Mouse (Mus musculus): ENCODE results near the gene H6pd. TPM values are rescaled to one million over a fixed set of nuclear protein-coding genes. Genes with fewer than 3 reads are reported as not detected.

Gene H6pd
- total and polyA plus RNA-seq, 2 experiments from 2014 or later: 7.3 to 25.7 TPM

DNA sequence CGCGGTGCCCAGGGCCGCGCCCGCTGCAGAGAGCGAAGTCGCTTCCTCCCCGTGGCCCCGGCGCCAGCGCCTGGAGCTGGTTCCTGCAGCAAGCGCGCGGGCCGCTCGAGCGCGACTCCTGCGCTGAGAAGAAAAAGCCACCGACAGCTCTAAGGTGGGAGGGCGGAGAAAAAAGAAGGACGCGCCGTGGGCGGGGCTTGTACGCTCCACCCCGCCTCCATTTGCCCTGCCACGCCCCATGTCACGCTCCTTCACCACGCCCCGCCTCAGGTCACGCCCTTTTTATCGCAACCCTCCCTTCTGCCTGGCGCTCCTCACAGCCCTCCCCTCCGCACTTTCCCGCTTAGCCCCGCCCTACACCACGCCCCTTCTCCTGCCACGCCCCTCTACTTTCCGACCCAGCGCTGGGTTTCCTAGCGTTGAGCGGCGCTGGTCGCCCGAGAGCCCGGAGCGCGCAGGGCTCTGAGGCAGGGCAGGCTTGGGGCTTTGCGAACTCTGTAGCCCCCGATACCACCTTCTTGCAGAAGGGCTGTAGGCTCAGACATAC lies 53.9 kb downstream of the H6pd start, which contains the start of gene Spsb1:
Gene Spsb1, minus strand, starts transcription at position 151 of the 547 bp plus-strand sequence.
- 1% methylated on average over 43 of the region's 51 CpGs for WGBS

DNA sequence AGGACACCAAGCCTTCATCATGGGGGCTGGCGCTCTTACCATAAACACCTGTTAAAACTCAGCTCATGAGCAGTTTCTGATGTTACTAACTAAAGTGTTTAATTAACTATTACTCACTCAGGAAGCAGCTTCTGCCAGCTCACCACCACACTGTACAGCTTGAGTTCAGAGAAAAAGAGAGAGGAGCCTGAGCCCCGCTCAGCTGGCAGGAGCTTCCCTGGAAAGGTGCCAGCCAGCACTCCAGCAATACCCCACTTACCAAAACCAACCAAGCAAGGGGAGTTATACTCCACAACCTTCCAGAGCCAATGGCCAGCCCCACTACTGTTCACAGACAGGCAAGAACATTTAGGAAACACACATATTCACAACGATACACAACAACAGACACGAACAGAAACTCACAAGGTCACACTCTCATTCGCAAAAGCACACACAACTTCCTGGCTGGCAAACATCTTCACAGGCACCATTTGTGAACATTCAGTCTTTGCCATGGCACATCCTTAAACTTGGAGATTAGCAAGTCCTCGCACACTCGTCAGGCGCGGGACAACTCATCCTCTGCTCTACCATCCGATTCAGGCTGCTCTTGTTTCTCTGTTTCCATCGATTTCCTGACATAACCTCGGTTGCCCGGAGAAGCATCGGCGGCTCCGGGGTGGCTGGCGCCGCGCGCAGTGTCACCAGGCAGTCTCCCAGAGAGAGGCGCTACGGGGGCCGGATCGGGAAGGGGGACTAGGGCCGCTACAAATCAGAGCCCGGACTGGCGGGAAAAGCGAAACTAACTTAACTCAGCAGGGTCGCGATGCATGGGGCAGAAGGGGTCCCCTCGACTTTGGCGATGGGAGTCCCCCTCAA lies 55.0 kb downstream of the H6pd start:
- WGBS: 4% methylated on average over 32 of the region's 32 CpGs
- TF ChIP-seq EP300 (IDR thresholded peaks at IDR 0.05; ENCODE audit: low read depth) (no peak), CTCF (IDR thresholded peaks at IDR 0.05; ENCODE audit: low read depth) (no peak)
- Histone ChIP-seq H3K4me2 (ENCODE audit: low read depth, low read length) (peak overlapping the region; percentile 93), H3K27ac (ENCODE audit: low read depth) (peak overlapping the region; percentile 72), H3K4me3 (ENCODE audit: low read depth, low read length) (peak overlapping the region; percentile 74), H3K9me3 (replicated peaks; ENCODE audit: control insufficient read depth, low read length) (no peaks in the 10 kb centered on the region), H3K4me1 (ENCODE audit: control insufficient read depth, insufficient read depth) (peaks cover 39% of the 10 kb centered on the region), H3K9ac (replicated peaks; ENCODE audit: low read depth, low read length) (peak overlapping the region; percentile 62), H3K36me3 (replicated peaks; ENCODE audit: control insufficient read depth, insufficient read depth, low read length) (no peaks in the 10 kb centered on the region), H3K27me3 (ENCODE audit: control insufficient read depth, insufficient read depth, low read length) (no peaks in the 10 kb centered on the region; the same call in 1 of the 2 replicates)
- ATAC-seq (ENCODE audit: insufficient read depth, low read depth) (0 out of 2 replicates have a peak, but pooled peaks have one; percentile 12), DNase-seq (ENCODE audit: low spot score) (peak; percentile 68)

More for the DNA sequence above, 53.9 kb downstream of the H6pd start, which contains the start of gene Spsb1:
- Histone ChIP-seq H3K9me3 (replicated peaks; ENCODE audit: control insufficient read depth, low read length) (no peaks in the 10 kb centered on the region), H3K9ac (replicated peaks; ENCODE audit: low read depth, low read length) (peak within 1 kb of the TSS; percentile 62), H3K4me3 (ENCODE audit: low read depth, low read length) (peak within 1 kb of the TSS; percentile 74), H3K4me2 (ENCODE audit: low read depth, low read length) (peak within 1 kb of the TSS; percentile 93), H3K4me1 (ENCODE audit: control insufficient read depth, insufficient read depth) (peaks cover 27% of the 10 kb centered on the region), H3K27ac (ENCODE audit: low read depth) (peak within 1 kb of the TSS; percentile 72), H3K27me3 (ENCODE audit: control insufficient read depth, insufficient read depth, low read length) (no peaks in the 10 kb centered on the region; the same call in 1 of the 2 replicates), H3K36me3 (replicated peaks; ENCODE audit: control insufficient read depth, insufficient read depth, low read length) (no peaks in the 10 kb centered on the region)
- DNase-seq (ENCODE audit: low spot score) (peak; percentile 97), ATAC-seq (ENCODE audit: insufficient read depth, low read depth) (peak; percentile 97)
- TF ChIP-seq CTCF (IDR thresholded peaks at IDR 0.05; ENCODE audit: low read depth): no peak
- TF ChIP-seq EP300 (IDR thresholded peaks at IDR 0.05; ENCODE audit: low read depth): peak; percentile 53; the same call in 1 of the 2 replicates

DNA sequence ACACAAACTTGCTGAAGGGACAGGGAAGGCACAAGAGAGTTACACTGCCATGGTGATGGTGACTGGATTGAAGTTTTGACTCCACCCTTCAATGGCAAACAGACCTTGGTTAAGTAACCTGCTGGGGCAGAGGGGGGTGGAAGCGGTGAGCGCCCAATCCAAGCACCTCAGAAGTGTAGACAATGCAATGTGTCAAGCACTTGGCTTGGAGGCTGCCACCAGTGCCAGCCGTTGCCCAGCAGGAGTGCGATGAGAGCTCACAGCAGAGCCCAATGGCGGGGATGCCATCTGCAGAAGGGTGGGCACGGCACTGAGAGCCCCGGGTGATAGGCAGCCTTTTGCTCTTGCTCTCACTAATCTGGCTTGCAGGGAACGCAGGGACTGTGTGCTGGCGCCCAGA lies 56.6 kb downstream of the H6pd start:
- Histone ChIP-seq H3K9me3 (replicated peaks; ENCODE audit: control insufficient read depth, low read length) (no peaks in the 10 kb centered on the region), H3K36me3 (replicated peaks; ENCODE audit: control insufficient read depth, insufficient read depth, low read length) (no peaks in the 10 kb centered on the region), H3K9ac (replicated peaks; ENCODE audit: low read depth, low read length) (no peak overlapping the region), H3K4me2 (ENCODE audit: low read depth, low read length) (no peak overlapping the region), H3K27me3 (ENCODE audit: control insufficient read depth, insufficient read depth, low read length) (no peaks in the 10 kb centered on the region; the same call in 1 of the 2 replicates), H3K4me1 (ENCODE audit: control insufficient read depth, insufficient read depth) (peaks cover 55% of the 10 kb centered on the region), H3K27ac (ENCODE audit: low read depth) (no peak overlapping the region), H3K4me3 (ENCODE audit: low read depth, low read length) (no peak overlapping the region)
- TF ChIP-seq CTCF (IDR thresholded peaks at IDR 0.05; ENCODE audit: low read depth) (no peak), EP300 (IDR thresholded peaks at IDR 0.05; ENCODE audit: low read depth) (no peak)
- ATAC-seq (ENCODE audit: insufficient read depth, low read depth) (no peak), DNase-seq (ENCODE audit: low spot score) (no peak)
- 76% methylated on average over 9 of the region's 9 CpGs for WGBS

- Histone ChIP-seq H3K9ac (replicated peaks; ENCODE audit: low read depth, low read length) (no peak overlapping the region), H3K4me1 (ENCODE audit: control insufficient read depth, insufficient read depth) (peaks cover 65% of the 10 kb centered on the region), H3K27ac (ENCODE audit: low read depth) (no peak overlapping the region), H3K36me3 (replicated peaks; ENCODE audit: control insufficient read depth, insufficient read depth, low read length) (no peaks in the 10 kb centered on the region), H3K27me3 (ENCODE audit: control insufficient read depth, insufficient read depth, low read length) (no peaks in the 10 kb centered on the region), H3K4me3 (ENCODE audit: low read depth, low read length) (no peak overlapping the region), H3K9me3 (replicated peaks; ENCODE audit: control insufficient read depth, low read length) (no peaks in the 10 kb centered on the region), H3K4me2 (ENCODE audit: low read depth, low read length) (no peak overlapping the region)
- no peak for TF ChIP-seq CTCF (IDR thresholded peaks at IDR 0.05; ENCODE audit: low read depth)
- no peak for TF ChIP-seq EP300 (IDR thresholded peaks at IDR 0.05; ENCODE audit: low read depth)
- no peak for DNase-seq (ENCODE audit: low spot score)
- ATAC-seq (ENCODE audit: insufficient read depth, low read depth): no peak
- WGBS: 91% methylated on average over 13 of the region's 13 CpGs
Measured at GRCm38 (mm10) chr4:149951201-149951600, 57.6 kb downstream of the H6pd start.

DNA sequence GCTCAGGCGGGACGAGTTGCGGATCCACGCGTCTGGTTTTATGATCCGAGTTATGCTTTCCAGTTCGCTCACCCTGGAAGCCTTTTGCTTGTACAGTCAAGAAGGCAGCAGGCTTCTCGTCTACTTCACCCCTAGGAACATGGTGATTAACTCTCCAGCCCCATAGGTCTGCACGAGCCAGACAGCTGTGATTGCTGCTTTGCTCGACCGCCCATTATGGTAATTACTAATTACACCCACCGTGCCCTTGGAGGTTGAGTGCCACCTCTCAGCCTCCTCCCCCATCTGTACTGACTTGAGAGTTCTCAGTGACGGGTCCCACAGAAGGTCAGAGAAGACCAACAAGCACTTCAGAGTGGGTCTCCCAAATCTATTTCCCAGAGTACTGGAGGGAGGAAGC lies 59.1 kb downstream of the H6pd start:
- 76% methylated on average over 13 of the region's 13 CpGs for WGBS
- ATAC-seq (ENCODE audit: insufficient read depth, low read depth): no peak
- no peak for TF ChIP-seq CTCF (IDR thresholded peaks at IDR 0.05; ENCODE audit: low read depth)
- no peak for TF ChIP-seq EP300 (IDR thresholded peaks at IDR 0.05; ENCODE audit: low read depth)

More for the DNA sequence above, 59.1 kb downstream of the H6pd start:
- 0 out of 2 replicates have a peak overlapping the region, but pooled peaks have one; percentile 77 for H3K27ac ChIP-seq (ENCODE audit: low read depth)
- peaks cover 60% of the 10 kb centered on the region for H3K4me1 ChIP-seq (ENCODE audit: control insufficient read depth, insufficient read depth)
- H3K4me3 ChIP-seq (ENCODE audit: low read depth, low read length): no peak overlapping the region
- H3K4me2 ChIP-seq (ENCODE audit: low read depth, low read length): no peak overlapping the region
- H3K36me3 ChIP-seq (replicated peaks; ENCODE audit: control insufficient read depth, insufficient read depth, low read length): no peaks in the 10 kb centered on the region
- DNase-seq (ENCODE audit: low spot score): no peak
- H3K27me3 ChIP-seq (ENCODE audit: control insufficient read depth, insufficient read depth, low read length): no peaks in the 10 kb centered on the region
- H3K9ac ChIP-seq (replicated peaks; ENCODE audit: low read depth, low read length): no peak overlapping the region
- H3K9me3 ChIP-seq (replicated peaks; ENCODE audit: control insufficient read depth, low read length): no peaks in the 10 kb centered on the region

All from heart, postnatal 0 days (tissue).